ENCODE assay signal across 12 mouse cellular contexts in genomic region chr13:54893651-54894050, GRCm38 (mm10).
"Had no signal": no experiment of that assay in that cellular context is flagged by ENCODE, and none has a peak within 500 bp of the region (broad histone marks: within the 10 kb centered on the region; RNA-seq: fewer than 3 reads in every experiment).

No protein-coding gene starts in this region.

- DNase-seq: lung, adult 18-20 months; lung, embryonic 14.5 days; lung, postnatal 10 days; lung, postnatal 4 days; midbrain, embryonic 14.5 days; retina, postnatal 1 day; right cerebral cortex, postnatal 14 days; right cerebral cortex, postnatal 4 days; spleen, adult 18-20 months; thymus, adult 18-20 months; thymus, postnatal 14 days; thymus, postnatal 36 days had no signal
